Mouse (Mus musculus): ENCODE data around the gene Arpc5l. TPM values are rescaled to one million over a fixed set of nuclear protein-coding genes. Genes with fewer than 3 reads are reported as not detected.

Gene Arpc5l
- polyA plus RNA-seq, 1 experiment from 2014 or later = 136 TPM

DNA sequence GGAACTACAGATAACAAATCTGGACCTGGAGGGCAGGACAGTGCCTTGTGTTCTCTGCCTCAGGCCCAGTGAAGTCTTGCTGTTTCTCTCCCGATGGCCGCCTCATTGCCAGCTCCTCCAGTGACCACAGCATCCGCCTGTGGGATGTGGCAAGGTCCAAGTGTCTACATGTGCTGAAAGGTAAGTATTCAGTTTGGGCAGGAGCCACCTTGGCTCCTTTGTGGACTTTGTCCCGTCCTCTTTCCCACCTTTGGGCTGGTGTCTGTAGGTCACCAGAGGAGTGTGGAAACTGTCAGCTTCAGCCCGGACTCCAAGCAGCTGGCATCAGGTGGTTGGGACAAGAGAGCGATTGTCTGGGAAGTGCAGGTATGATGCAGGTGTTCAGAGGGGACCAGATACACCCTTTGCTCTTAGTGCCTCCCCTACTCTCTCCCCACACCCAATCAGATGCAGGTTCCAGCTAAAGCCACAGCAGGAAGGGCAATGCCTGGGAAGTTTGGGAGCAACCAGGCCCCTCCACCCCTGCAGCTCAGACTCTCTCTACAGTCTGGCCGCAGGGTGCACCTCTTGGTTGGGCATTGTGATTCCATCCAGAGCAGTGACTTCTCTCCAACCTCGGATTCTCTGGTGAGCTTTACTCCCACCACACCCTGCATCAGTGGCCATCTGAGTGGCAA is 5.1 kb upstream of the Arpc5l start:
- ATAC-seq (ENCODE audit: insufficient read depth) (no peak), DNase-seq (no peak)
- WGBS = 56% methylated on average over 8 of the region's 8 CpGs
- Histone ChIP-seq H3K4me3 (ENCODE audit: low read depth, low read length) (no peak overlapping the region), H3K9ac (no peak overlapping the region), H3K27ac (ENCODE audit: low read depth) (no peak overlapping the region), H3K4me2 (no peak overlapping the region), H3K9me3 (ENCODE audit: low read depth, low read length) (no peaks in the 10 kb centered on the region), H3K4me1 (ENCODE audit: insufficient read depth) (peaks cover 7% of the 10 kb centered on the region; the same call in 1 of the 2 replicates), H3K36me3 (ENCODE audit: insufficient read depth) (peaks cover 46% of the 10 kb centered on the region), H3K27me3 (ENCODE audit: insufficient read depth, low read length) (no peaks in the 10 kb centered on the region)
- TF ChIP-seq CTCF (IDR thresholded peaks at IDR 0.05; ENCODE audit: low read depth) = no peak

DNA sequence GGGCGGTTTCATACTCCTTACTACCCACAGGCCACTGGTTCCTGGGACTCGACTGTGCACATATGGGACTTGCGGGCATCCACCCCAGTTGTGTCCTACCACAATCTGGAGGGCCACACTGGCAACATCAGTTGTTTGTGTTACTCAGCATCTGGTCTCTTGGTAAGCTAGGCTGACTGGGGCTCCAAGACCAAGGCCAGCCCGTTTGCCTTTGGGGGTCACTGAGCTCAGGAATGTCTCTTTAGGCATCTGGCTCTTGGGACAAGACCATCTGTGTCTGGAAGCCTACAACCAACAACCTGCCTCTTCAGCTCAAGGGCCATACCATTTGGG is 4.6 kb upstream of the Arpc5l start:
- TF ChIP-seq CTCF (IDR thresholded peaks at IDR 0.05; ENCODE audit: low read depth) = no peak
- DNase-seq (no peak), ATAC-seq (ENCODE audit: insufficient read depth) (no peak)
- Histone ChIP-seq H3K9ac (no peak overlapping the region), H3K27ac (ENCODE audit: low read depth) (no peak overlapping the region), H3K4me1 (ENCODE audit: insufficient read depth) (peaks cover 7% of the 10 kb centered on the region; the same call in 1 of the 2 replicates), H3K27me3 (ENCODE audit: insufficient read depth, low read length) (no peaks in the 10 kb centered on the region), H3K4me3 (ENCODE audit: low read depth, low read length) (no peak overlapping the region), H3K4me2 (no peak overlapping the region), H3K9me3 (ENCODE audit: low read depth, low read length) (no peaks in the 10 kb centered on the region), H3K36me3 (ENCODE audit: insufficient read depth) (peaks cover 46% of the 10 kb centered on the region)
- WGBS = 83% methylated on average over 4 of the region's 4 CpGs

GRCm38 (mm10) chr2:39001866-39002265 is 3.3 kb upstream of the Arpc5l start:
- 0 out of 2 replicates have a peak overlapping the region, but pooled peaks have one; percentile 86 for H3K4me2 ChIP-seq
- TF ChIP-seq CTCF (IDR thresholded peaks at IDR 0.05; ENCODE audit: low read depth) = no peak
- DNase-seq (no peak), ATAC-seq (ENCODE audit: insufficient read depth) (no peak)
- H3K27me3 ChIP-seq (ENCODE audit: insufficient read depth, low read length) = no peaks in the 10 kb centered on the region
- H3K36me3 ChIP-seq (ENCODE audit: insufficient read depth) = peaks cover 46% of the 10 kb centered on the region
- no peak overlapping the region for H3K9ac ChIP-seq
- H3K27ac ChIP-seq (ENCODE audit: low read depth) = no peak overlapping the region
- H3K9me3 ChIP-seq (ENCODE audit: low read depth, low read length) = no peaks in the 10 kb centered on the region
- whole genome bisulfite sequencing = 80% methylated on average over 3 of the region's 3 CpGs
- H3K4me1 ChIP-seq (ENCODE audit: insufficient read depth) = peaks cover 12% of the 10 kb centered on the region; the same call in 1 of the 2 replicates
- H3K4me3 ChIP-seq (ENCODE audit: low read depth, low read length) = no peak overlapping the region

DNA sequence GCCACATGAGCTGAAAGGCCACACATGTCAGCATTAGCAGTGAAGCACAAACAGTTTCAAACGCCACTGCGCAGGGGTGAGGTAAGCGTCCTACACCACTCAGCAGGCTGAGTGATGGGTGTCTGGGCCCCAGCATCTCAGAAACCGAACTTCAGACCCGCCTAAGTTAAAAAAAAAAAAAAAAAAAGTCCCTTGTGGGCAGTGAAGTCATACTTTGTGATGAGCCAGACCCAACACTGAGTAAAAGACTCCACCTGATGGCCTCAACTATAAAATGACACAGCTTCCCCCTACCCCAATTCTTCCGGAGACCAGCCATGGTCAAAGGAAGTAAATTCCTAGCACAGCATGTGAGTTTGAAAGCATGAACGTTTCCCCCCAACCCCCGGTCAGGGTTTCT is 2.0 kb upstream of the Arpc5l start:
- Histone ChIP-seq H3K9me3 (ENCODE audit: low read depth, low read length) (no peaks in the 10 kb centered on the region), H3K27ac (ENCODE audit: low read depth) (no peak overlapping the region), H3K4me2 (peak overlapping the region; percentile 86), H3K27me3 (ENCODE audit: insufficient read depth, low read length) (no peaks in the 10 kb centered on the region), H3K4me1 (ENCODE audit: insufficient read depth) (peaks cover 12% of the 10 kb centered on the region; the same call in 1 of the 2 replicates), H3K36me3 (ENCODE audit: insufficient read depth) (peaks cover 46% of the 10 kb centered on the region), H3K9ac (peak overlapping the region; percentile 90), H3K4me3 (ENCODE audit: low read depth, low read length) (peak overlapping the region; percentile 77)
- ATAC-seq (ENCODE audit: insufficient read depth) (no peak), DNase-seq (no peak)
- no peak for TF ChIP-seq CTCF (IDR thresholded peaks at IDR 0.05; ENCODE audit: low read depth)
- 44% methylated on average over 8 of the region's 8 CpGs for WGBS

DNA sequence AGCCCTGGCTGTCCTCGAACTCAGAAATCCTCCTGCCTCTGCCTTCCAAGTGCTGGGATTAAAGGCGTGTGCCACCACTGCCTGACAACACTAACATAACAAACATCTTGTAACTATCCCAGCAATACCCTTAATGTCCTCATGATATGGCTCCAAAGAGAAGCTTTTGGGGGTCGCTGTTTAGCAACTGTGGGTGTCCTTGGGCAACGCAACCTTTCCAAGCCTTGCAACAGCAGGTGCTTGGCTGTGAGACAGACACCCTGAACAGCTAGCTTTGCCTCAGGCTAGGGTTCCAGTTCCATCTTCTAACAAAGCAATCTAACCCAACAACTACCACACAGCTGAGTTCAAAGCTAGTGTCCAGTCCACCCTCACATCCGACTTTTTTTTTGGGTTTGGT is 1.6 kb upstream of the Arpc5l start:
- no peaks in the 10 kb centered on the region for H3K9me3 ChIP-seq (ENCODE audit: low read depth, low read length)
- DNase-seq (no peak), ATAC-seq (ENCODE audit: insufficient read depth) (no peak)
- no peak overlapping the region for H3K27ac ChIP-seq (ENCODE audit: low read depth)
- TF ChIP-seq CTCF (IDR thresholded peaks at IDR 0.05; ENCODE audit: low read depth) = no peak
- peak overlapping the region; percentile 86 for H3K4me2 ChIP-seq
- H3K4me1 ChIP-seq (ENCODE audit: insufficient read depth) = peaks cover 12% of the 10 kb centered on the region; the same call in 1 of the 2 replicates
- H3K4me3 ChIP-seq (ENCODE audit: low read depth, low read length) = peak overlapping the region; percentile 77
- H3K27me3 ChIP-seq (ENCODE audit: insufficient read depth, low read length) = no peaks in the 10 kb centered on the region
- H3K9ac ChIP-seq = peak overlapping the region; percentile 90
- WGBS = 64% methylated on average over 5 of the region's 5 CpGs
- H3K36me3 ChIP-seq (ENCODE audit: insufficient read depth) = peaks cover 46% of the 10 kb centered on the region

GRCm38 (mm10) chr2:39004372-39004771 is 776 bp upstream of the Arpc5l start:
- Histone ChIP-seq H3K4me1 (ENCODE audit: insufficient read depth) (peaks cover 12% of the 10 kb centered on the region; the same call in 1 of the 2 replicates), H3K9me3 (ENCODE audit: low read depth, low read length) (no peaks in the 10 kb centered on the region), H3K4me3 (ENCODE audit: low read depth, low read length) (peak overlapping the region; percentile 77), H3K9ac (peak overlapping the region; percentile 90), H3K27me3 (ENCODE audit: insufficient read depth, low read length) (no peaks in the 10 kb centered on the region), H3K36me3 (ENCODE audit: insufficient read depth) (peaks cover 46% of the 10 kb centered on the region), H3K4me2 (peak overlapping the region; percentile 86), H3K27ac (ENCODE audit: low read depth) (peak overlapping the region; percentile 89)
- under 1% methylated on average over 11 of the region's 11 CpGs for WGBS
- no peak for DNase-seq
- no peak for ATAC-seq (ENCODE audit: insufficient read depth)
- no peak for TF ChIP-seq CTCF (IDR thresholded peaks at IDR 0.05; ENCODE audit: low read depth)

GRCm38 (mm10) chr2:39005574-39006079 is 479 bp downstream of the Arpc5l start, which contains the start of gene Rpl35:
Gene Rpl35, minus strand, starts transcription at chr2:39005624.
- peak within 1 kb of the TSS; percentile 90 for H3K9ac ChIP-seq
- H3K9me3 ChIP-seq (ENCODE audit: low read depth, low read length) = no peaks in the 10 kb centered on the region
- peak within 1 kb of the TSS; percentile 89 for H3K27ac ChIP-seq (ENCODE audit: low read depth)
- peak within 1 kb of the TSS; percentile 77 for H3K4me3 ChIP-seq (ENCODE audit: low read depth, low read length)
- 12% methylated on average over 15 of the region's 15 CpGs for WGBS
- peaks cover 34% of the 10 kb centered on the region for H3K36me3 ChIP-seq (ENCODE audit: insufficient read depth)
- H3K4me2 ChIP-seq = peak within 1 kb of the TSS; percentile 86
- DNase-seq (peak; percentile 63), ATAC-seq (ENCODE audit: insufficient read depth) (no peak)
- TF ChIP-seq CTCF (IDR thresholded peaks at IDR 0.05; ENCODE audit: low read depth) = peak; percentile 54
- no peaks in the 10 kb centered on the region for H3K27me3 ChIP-seq (ENCODE audit: insufficient read depth, low read length)
- peaks cover 12% of the 10 kb centered on the region; the same call in 1 of the 2 replicates for H3K4me1 ChIP-seq (ENCODE audit: insufficient read depth)

Measured in lung, embryonic 14.5 days (tissue).